Mouse (Mus musculus) frontal cortex, postnatal 10 days (tissue): ENCODE measurements around the gene 4930447F04Rik.

Source experiments
- DNase-seq, 2 experiments: peaks; one replicate each; pipeline ENCODE4 v3.0.0; 2022; ENCODE audit warnings: low spot score in 2 of 2, mixed read lengths in 1 of 2

The 4930447F04Rik gene

GRCm38 (mm10) chrX:66304124-66304523, at the start of gene 4930447F04Rik:
Gene 4930447F04Rik (minus strand): TSS chrX:66304224.
- DNase-seq, result no peak
